Mouse (Mus musculus): ENCODE results near the gene Kcnj15.

Kcnj15 gene

GRCm38 (mm10) chr16:95292843-95293505 is 35.6 kb downstream of the Kcnj15 start:
- peak; percentile 6 to 24 for DNase-seq (ENCODE audit: low spot score in 2 of 2)

- DNase-seq (ENCODE audit: low spot score in 2 of 2), result no peak
These were observed 40.3 kb downstream of the Kcnj15 start for GRCm38 (mm10) chr16:95297651-95298050.

- no peak for DNase-seq (ENCODE audit: low spot score in 2 of 2)
These were observed 44.3 kb downstream of the Kcnj15 start for GRCm38 (mm10) chr16:95301667-95302066.

GRCm38 (mm10) chr16:95303676-95304075 is 46.3 kb downstream of the Kcnj15 start:
- DNase-seq (ENCODE audit: low spot score in 2 of 2), result no peak

GRCm38 (mm10) chr16:95307823-95308360 is 50.5 kb downstream of the Kcnj15 start:
- no peak for DNase-seq (ENCODE audit: low spot score in 2 of 2)

- no peak for DNase-seq (ENCODE audit: low spot score in 2 of 2)
These were observed 64.7 kb downstream of the Kcnj15 start for GRCm38 (mm10) chr16:95321945-95322625.

GRCm38 (mm10) chr16:95332159-95332558 is 74.8 kb downstream of the Kcnj15 start:
- DNase-seq (ENCODE audit: low spot score in 2 of 2), result no peak

GRCm38 (mm10) chr16:95340885-95341791 is 83.8 kb downstream of the Kcnj15 start:
- DNase-seq (ENCODE audit: low spot score in 2 of 2), result peak; percentile 83 to 90

- peak in 1 of 2 experiments; percentile 7 for DNase-seq (ENCODE audit: low spot score in 2 of 2)
These were observed 84.7 kb downstream of the Kcnj15 start for GRCm38 (mm10) chr16:95342030-95342429.

GRCm38 (mm10) chr16:95344961-95345360 is 87.6 kb downstream of the Kcnj15 start:
- no peak for DNase-seq (ENCODE audit: low spot score in 2 of 2)

- DNase-seq (ENCODE audit: low spot score in 2 of 2), result peak; percentile 62 to 71
These were observed 88.5 kb downstream of the Kcnj15 start for GRCm38 (mm10) chr16:95345882-95346281.

- DNase-seq (ENCODE audit: low spot score in 2 of 2), result no peak
These were observed 89.8 kb downstream of the Kcnj15 start for GRCm38 (mm10) chr16:95347202-95347601.

- no peak for DNase-seq (ENCODE audit: low spot score in 2 of 2)
These were observed 91.2 kb downstream of the Kcnj15 start for GRCm38 (mm10) chr16:95348555-95348954.

GRCm38 (mm10) chr16:95349344-95349743 is 92.0 kb downstream of the Kcnj15 start:
- no peak for DNase-seq (ENCODE audit: low spot score in 2 of 2)

GRCm38 (mm10) chr16:95349745-95350144 is 92.4 kb downstream of the Kcnj15 start:
- DNase-seq (ENCODE audit: low spot score in 2 of 2), result no peak
